ENCODE assay signal across 8 mouse cellular contexts in the genomic region with DNA sequence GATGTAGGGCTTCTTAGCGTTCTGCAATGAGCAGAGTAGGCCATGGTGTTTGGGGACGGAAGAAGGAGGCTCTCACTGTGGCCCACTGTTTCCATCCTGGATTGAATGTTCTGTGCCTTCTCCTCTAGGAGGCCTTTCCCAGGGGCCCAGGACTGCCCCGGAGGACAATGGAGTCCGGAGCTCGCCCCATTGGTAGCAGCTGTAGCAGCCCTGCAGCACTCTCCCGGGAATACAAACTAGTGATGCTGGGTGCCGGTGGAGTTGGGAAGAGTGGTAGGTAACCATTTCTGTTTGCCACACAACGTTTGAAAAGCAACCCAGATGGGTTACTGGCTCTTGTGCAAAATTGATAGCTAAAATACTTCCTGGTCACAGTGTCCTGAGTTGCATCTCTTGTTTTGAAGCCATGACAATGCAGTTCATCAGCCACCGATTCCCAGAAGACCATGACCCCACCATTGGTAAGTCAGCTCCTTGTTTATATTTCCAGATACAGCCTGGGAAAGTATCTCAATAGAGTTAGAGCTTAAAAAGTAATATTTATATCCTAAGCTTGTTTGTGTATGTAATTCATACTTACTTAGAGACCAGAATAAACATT. TPM values are rescaled to one million over a fixed set of nuclear protein-coding genes. Genes with fewer than 3 reads are reported as not detected.
DNase-seq lines count a peak whose midpoint lies in the region; ATAC-seq and TF ChIP-seq lines count a peak whose summit lies in the region.

No protein-coding gene starts in this region.

- TF ChIP-seq CTCF in small intestine, adult 2 months (IDR thresholded peaks at IDR 0.05; ENCODE audit: extremely low read depth, insufficient read length, insufficient replicate concordance, low read depth, low read length) = no peak

- peak; percentile 29 for DNase-seq in cerebellum, adult 9-11 months
- no peak for DNase-seq in cerebellum, adult 9-10 months
- DNase-seq in 3T3-L1 (ENCODE audit: low read depth, low spot score) = peak; percentile 63
- DNase-seq in c-Kit-positive CD71-positive TER-119-positive erythroid progenitor cells, embryonic 14.5 days (ENCODE audit: low spot score) = peak; percentile 35
- peak; percentile 24 to 46 for DNase-seq in kidney, postnatal 36 days
- DNase-seq in lung, postnatal 25 days (ENCODE audit: low spot score) = peak; percentile 25

- H3K27ac ChIP-seq in heart, embryonic 14.5 days (replicated peaks in 1 of 2; ENCODE audit: control insufficient read depth in 1 of 2, insufficient read depth in 1 of 2, low read depth in 2 of 2, low read length in 2 of 2) = peak overlapping the region; percentile 70 to 81
- H3K27ac ChIP-seq in small intestine, adult 2 months (ENCODE audit: insufficient read depth, low read depth, low read length) = peak overlapping the region; percentile 42

- peaks cover 12 to 25% of the 10 kb centered on the region in 2 experiments for H3K4me1 ChIP-seq in heart, embryonic 14.5 days (ENCODE audit: control insufficient read depth in 2 of 2, insufficient read depth in 2 of 2, low read length in 2 of 2)
- peaks cover 13% of the 10 kb centered on the region for H3K4me1 ChIP-seq in small intestine, adult 2 months (ENCODE audit: control insufficient read depth, insufficient read depth, insufficient read length, low read length)

- H3K27me3 ChIP-seq in heart, embryonic 14.5 days (ENCODE audit: control insufficient read depth, insufficient read depth, low read length) = no peaks in the 10 kb centered on the region
- no peaks in the 10 kb centered on the region for H3K27me3 ChIP-seq in small intestine, adult 2 months (ENCODE audit: control insufficient read depth, insufficient read depth, low read length)

- H3K9ac ChIP-seq in heart, embryonic 14.5 days (ENCODE audit: low read length) = peak overlapping the region; percentile 88

- H3K4me3 ChIP-seq in heart, embryonic 14.5 days (ENCODE audit: control insufficient read depth in 1 of 2, insufficient read depth in 1 of 2, low read depth in 1 of 2, low read length in 2 of 2) = peak overlapping the region; percentile 78 to 87
- peak overlapping the region; percentile 99 for H3K4me3 ChIP-seq in small intestine, adult 2 months (ENCODE audit: low read depth, low read length)

- peak; percentile 4; the same call in 1 of the 2 replicates for ATAC-seq in heart, embryonic 14.5 days (ENCODE audit: insufficient number of reproducible peaks, insufficient read depth, low FRiP score, low read depth)

- H3K9me3 ChIP-seq in heart, embryonic 14.5 days (ENCODE audit: control insufficient read depth, low read length) = no peaks in the 10 kb centered on the region

- WGBS in heart, embryonic 14.5 days = 5% methylated on average over 9 of the region's 9 CpGs
- 2% methylated on average over 9 of the region's 9 CpGs for WGBS in small intestine, adult 2 months

- no peak for TF ChIP-seq POLR2A in small intestine, adult 2 months (IDR thresholded peaks at IDR 0.05; ENCODE audit: low read depth, low read length)

- peaks cover 58% of the 10 kb centered on the region for H3K36me3 ChIP-seq in heart, embryonic 14.5 days (ENCODE audit: control insufficient read depth, insufficient read depth, low read length)
- peaks cover 22% of the 10 kb centered on the region for H3K36me3 ChIP-seq in small intestine, adult 2 months (ENCODE audit: control insufficient read depth, insufficient read depth, low read length)

- peak overlapping the region; percentile 66 for H3K4me2 ChIP-seq in heart, embryonic 14.5 days (ENCODE audit: low read length)

RNA-seq across cellular contexts. Expression of a gene that starts 0.7 kb away (rescaled TPM):
- 62.6 and 65.3 TPM in 2 replicates for polyA plus RNA-seq in heart, embryonic 14.5 days (2014; fragmentation: Nextera tagmentation; extraction: Ambion mirVana)
- 13.2 and 21.5 TPM in 2 replicates for polyA plus RNA-seq in small intestine, adult 2 months (2012; rRNA removed)

RNA-seq across cellular contexts. Expression of a gene that starts 31.7 kb away (rescaled TPM):
- polyA plus RNA-seq in heart, embryonic 14.5 days (2014; fragmentation: Nextera tagmentation; extraction: Ambion mirVana) = 60.2 and 62.0 TPM in 2 replicates
- 20.2 and 23.2 TPM in 2 replicates for polyA plus RNA-seq in small intestine, adult 2 months (2012; rRNA removed)

RNA-seq across cellular contexts. Expression of a gene that starts 57.7 kb away (rescaled TPM):
- polyA plus RNA-seq in heart, embryonic 14.5 days (2014; fragmentation: Nextera tagmentation; extraction: Ambion mirVana) = 9.7 and 11.1 TPM in 2 replicates
- 1.8 and 1.9 TPM in 2 replicates for polyA plus RNA-seq in small intestine, adult 2 months (2012; rRNA removed)
